Mouse (Mus musculus) heart, embryonic 13.5 days (tissue): ENCODE measurements at regions not wholly inside any gene's neighbourhood (a gene's known extent, or its start where the extent isn't known, plus 50 kb on each side); places are given as distances from the start of the nearest gene placed in this dataset.

Experiments used
- ATAC-seq: fragments of 200-750 bp; cut with Nextera tagmentation; 2 replicates; pipeline ENCODE4 v1.8.0; 2017; ENCODE audit warnings: moderate TSS enrichment; ENCODE audit not compliant: insufficient number of reproducible peaks, low FRiP score, low TSS enrichment; ENCODE audit errors: extremely low read depth
- H3K27ac ChIP-seq: fragments of 300-500 bp; sonication (generic); replicated peaks from 2 replicates; pipeline ENCODE4 v1.5.1; 2015; ENCODE audit warnings: moderate library complexity, mild to moderate bottlenecking, inconsistent platforms
- H3K27me3 ChIP-seq: fragments of 300-500 bp; sonication (generic); replicated peaks from 2 replicates; pipeline ENCODE4 v1.6.1; 2015; ENCODE audit warnings: mild to moderate bottlenecking, inconsistent platforms
- H3K36me3 ChIP-seq: fragments of 300-500 bp; sonication (generic); 2 replicates; pipeline ENCODE4 v1.6.1; 2015; ENCODE audit warnings: mild to moderate bottlenecking, inconsistent platforms
- H3K4me1 ChIP-seq: fragments of 300-500 bp; sonication (generic); 2 replicates; pipeline ENCODE4 v1.6.1; 2015; ENCODE audit warnings: inconsistent platforms
- H3K4me2 ChIP-seq: fragments of 300-500 bp; sonication (generic); 2 replicates; pipeline ENCODE4 v1.6.1; 2015; ENCODE audit warnings: inconsistent platforms, mild to moderate bottlenecking, moderate library complexity
- H3K4me3 ChIP-seq: fragments of 300-500 bp; sonication (generic); 2 replicates; pipeline ENCODE4 v1.5.1; 2015; ENCODE audit warnings: moderate library complexity, mild to moderate bottlenecking, inconsistent platforms
- H3K9ac ChIP-seq: fragments of 300-500 bp; sonication (generic); 2 replicates; pipeline ENCODE4 v1.6.1; 2015; ENCODE audit warnings: inconsistent platforms, mild to moderate bottlenecking, moderate library complexity
- H3K9me3 ChIP-seq: fragments of 300-500 bp; sonication (generic); 2 replicates; pipeline ENCODE4 v1.6.1; 2016; ENCODE audit warnings: inconsistent platforms
- WGBS: fragments of 180-500 bp; shearing (Covaris S2); methylation state at CpG from one replicate; pipeline ENCODE4 v1.1.7; 2015; ENCODE audit warnings: mixed read lengths; 5-methylcytosine and 5-hydroxymethylcytosine counted together

GRCm38 (mm10) chr13:90781974-90782373, 123.2 kb downstream of the Atp6ap1l start:
- Histone ChIP-seq H3K36me3 (no peaks in the 10 kb centered on the region), H3K4me2 (no peak overlapping the region), H3K9me3 (no peaks in the 10 kb centered on the region), H3K4me1 (0 out of 2 replicates have a peak, but pooled peaks cover 5% of the 10 kb centered on the region), H3K27ac (peak overlapping the region; percentile 58), H3K4me3 (no peak overlapping the region), H3K9ac (no peak overlapping the region), H3K27me3 (no peaks in the 10 kb centered on the region)
- WGBS, result 61% methylated on average over 2 of the region's 2 CpGs
- ATAC-seq, result no peak

DNA sequence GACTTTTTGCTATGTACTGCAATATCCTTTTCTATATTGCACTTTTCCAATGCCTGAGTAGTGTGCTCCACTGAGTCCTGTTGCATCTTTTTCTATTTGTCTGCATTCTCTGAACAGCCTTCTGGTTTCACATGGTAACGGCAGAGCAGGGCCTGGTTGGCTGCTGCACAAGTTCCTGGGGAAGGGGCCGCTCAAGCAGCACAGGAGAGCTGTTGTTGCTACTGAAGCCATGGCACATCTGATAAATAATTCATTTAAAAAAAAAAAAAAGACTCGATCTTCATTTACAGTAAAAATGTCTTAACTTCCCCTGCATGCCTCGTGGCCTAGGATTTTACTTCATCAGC, 127.2 kb downstream of the Atp6ap1l start:
- H3K9me3 ChIP-seq, result no peaks in the 10 kb centered on the region
- no peak overlapping the region for H3K4me2 ChIP-seq
- 0 out of 2 replicates have a peak, but pooled peaks cover 5% of the 10 kb centered on the region for H3K4me1 ChIP-seq
- no peak overlapping the region for H3K9ac ChIP-seq
- H3K27me3 ChIP-seq, result no peaks in the 10 kb centered on the region
- no peak for ATAC-seq
- WGBS, result 73% methylated on average over 4 of the region's 4 CpGs
- no peak overlapping the region for H3K27ac ChIP-seq
- no peaks in the 10 kb centered on the region for H3K36me3 ChIP-seq
- H3K4me3 ChIP-seq, result no peak overlapping the region

DNA sequence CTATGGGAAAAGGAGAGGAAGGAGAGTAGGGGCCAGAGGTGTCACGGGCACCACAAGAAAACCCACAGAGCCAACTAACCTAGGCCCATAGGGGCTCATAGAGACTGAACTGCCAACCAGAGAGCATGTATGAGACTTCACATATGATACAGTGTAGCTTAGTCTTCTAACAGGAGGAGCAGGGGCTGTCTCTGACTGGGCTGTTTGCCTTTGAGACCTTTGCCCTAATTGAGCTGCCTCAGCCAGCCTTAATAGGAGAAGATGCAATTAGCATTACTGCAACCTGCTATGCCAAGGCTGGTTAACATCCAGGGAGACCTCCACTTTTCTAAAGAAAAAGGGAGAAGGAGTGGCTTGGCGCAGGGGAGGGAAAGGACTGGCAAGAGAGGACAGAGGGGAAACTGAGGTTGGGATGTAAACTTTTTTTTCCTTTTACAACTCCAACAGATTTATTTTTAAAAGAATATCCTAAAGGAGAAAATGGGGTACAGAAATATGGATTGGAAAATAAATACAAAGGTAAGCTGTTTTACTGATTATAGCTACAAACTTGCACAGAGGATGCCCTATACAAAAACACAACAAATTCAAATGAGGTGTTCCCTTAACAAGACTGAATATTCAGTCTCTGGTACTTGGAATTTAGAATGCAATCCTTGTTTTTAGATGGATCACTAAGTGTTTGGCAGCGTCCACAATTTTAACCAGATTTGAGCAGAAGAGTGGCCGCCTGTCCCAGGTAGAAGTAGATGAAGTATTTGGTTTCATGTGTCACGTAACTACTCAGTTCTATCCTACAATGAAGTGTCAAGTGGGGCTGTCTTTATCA, 127.8 kb downstream of the Atp6ap1l start:
- no peak for ATAC-seq
- H3K9me3 ChIP-seq, result no peaks in the 10 kb centered on the region
- no peaks in the 10 kb centered on the region for H3K27me3 ChIP-seq
- no peak overlapping the region for H3K9ac ChIP-seq
- no peaks in the 10 kb centered on the region for H3K4me1 ChIP-seq
- H3K36me3 ChIP-seq, result no peaks in the 10 kb centered on the region
- H3K27ac ChIP-seq, result no peak overlapping the region
- no peak overlapping the region for H3K4me2 ChIP-seq
- H3K4me3 ChIP-seq, result no peak overlapping the region
- WGBS, result 83% methylated on average over 5 of the region's 5 CpGs

GRCm38 (mm10) chr13:90762154-90762553, 143.0 kb downstream of the Atp6ap1l start:
- ATAC-seq, result no peak
- no peak overlapping the region; the same call in 1 of the 2 replicates for H3K27ac ChIP-seq
- H3K9me3 ChIP-seq, result no peaks in the 10 kb centered on the region
- H3K4me1 ChIP-seq, result peaks cover 8% of the 10 kb centered on the region
- no peaks in the 10 kb centered on the region for H3K36me3 ChIP-seq
- H3K27me3 ChIP-seq, result no peaks in the 10 kb centered on the region
- no peak overlapping the region for H3K4me3 ChIP-seq
- H3K9ac ChIP-seq, result no peak overlapping the region
- 53% methylated on average over 2 of the region's 2 CpGs for WGBS
- no peak overlapping the region for H3K4me2 ChIP-seq

DNA sequence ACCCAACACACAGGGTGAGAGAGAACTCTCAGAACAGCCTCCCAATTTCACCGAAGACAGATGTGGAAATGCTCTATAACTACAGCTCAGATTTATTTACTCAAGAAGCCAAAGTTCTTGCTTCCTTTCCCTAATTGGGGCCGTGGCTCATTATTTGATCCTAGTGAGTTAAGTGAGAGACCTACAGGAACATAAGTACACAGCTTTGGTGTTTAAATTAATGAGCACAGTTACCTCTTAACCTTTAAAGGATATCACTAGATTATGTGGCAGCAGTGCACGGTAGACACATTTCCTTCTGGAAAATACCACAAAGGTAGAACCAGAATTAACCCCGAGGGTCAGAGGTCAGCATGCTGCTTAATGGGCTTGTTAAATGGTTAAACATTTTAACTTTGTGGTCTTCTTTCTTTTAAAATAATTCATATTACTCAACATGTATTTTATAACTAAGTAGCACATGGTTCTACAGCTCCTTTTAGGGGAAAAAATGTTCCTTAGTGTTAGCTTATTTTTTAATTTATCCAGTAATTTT, 144.6 kb downstream of the Atp6ap1l start:
- no peak for ATAC-seq
- no peak overlapping the region for H3K9ac ChIP-seq
- H3K36me3 ChIP-seq, result no peaks in the 10 kb centered on the region
- H3K27me3 ChIP-seq, result no peaks in the 10 kb centered on the region
- no peaks in the 10 kb centered on the region for H3K9me3 ChIP-seq
- H3K4me3 ChIP-seq, result no peak overlapping the region
- no peak overlapping the region for H3K27ac ChIP-seq
- no peak overlapping the region for H3K4me2 ChIP-seq
- peaks cover 8% of the 10 kb centered on the region for H3K4me1 ChIP-seq
- WGBS, result 68% methylated on average over 4 of the region's 4 CpGs

DNA sequence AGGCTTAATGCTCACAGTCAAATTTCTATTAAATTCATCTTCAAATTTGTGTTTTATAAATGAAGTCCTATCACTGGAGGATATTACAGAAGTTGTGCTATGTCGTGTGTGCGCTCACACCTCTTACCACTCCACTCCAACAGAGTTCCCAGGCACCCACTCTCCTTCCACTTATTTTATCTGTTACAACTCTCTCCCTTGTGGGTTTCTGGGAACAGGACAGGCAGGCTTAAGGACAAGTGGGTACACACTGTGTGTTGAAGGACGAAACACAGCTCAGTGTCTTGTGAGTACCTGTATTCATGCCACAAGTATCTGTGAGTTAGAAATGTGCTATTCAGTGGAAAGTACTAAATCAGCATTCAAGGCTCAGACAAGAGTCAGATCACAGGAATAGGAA, 150.7 kb downstream of the Atp6ap1l start:
- ATAC-seq, result no peak
- 0 out of 2 replicates have a peak overlapping the region, but pooled peaks have one; percentile 24 for H3K9ac ChIP-seq
- no peaks in the 10 kb centered on the region for H3K27me3 ChIP-seq
- peaks cover 20% of the 10 kb centered on the region for H3K4me1 ChIP-seq
- WGBS, result 43% methylated on average over 3 of the region's 3 CpGs
- no peak overlapping the region for H3K4me2 ChIP-seq
- H3K36me3 ChIP-seq, result no peaks in the 10 kb centered on the region
- 0 out of 2 replicates have a peak overlapping the region, but pooled peaks have one; percentile 20 for H3K27ac ChIP-seq
- H3K4me3 ChIP-seq, result no peak overlapping the region
- no peaks in the 10 kb centered on the region for H3K9me3 ChIP-seq

GRCm38 (mm10) chr13:90749741-90750140, 155.4 kb downstream of the Atp6ap1l start:
- H3K4me3 ChIP-seq, result no peak overlapping the region
- no peak overlapping the region for H3K4me2 ChIP-seq
- H3K4me1 ChIP-seq, result peaks cover 43% of the 10 kb centered on the region
- H3K9me3 ChIP-seq, result no peaks in the 10 kb centered on the region
- H3K36me3 ChIP-seq, result no peaks in the 10 kb centered on the region
- H3K27me3 ChIP-seq, result no peaks in the 10 kb centered on the region
- H3K27ac ChIP-seq, result no peak overlapping the region
- no peak overlapping the region for H3K9ac ChIP-seq
- WGBS, result 54% methylated on average over 1 of the region's 1 CpGs
- ATAC-seq, result no peak

DNA sequence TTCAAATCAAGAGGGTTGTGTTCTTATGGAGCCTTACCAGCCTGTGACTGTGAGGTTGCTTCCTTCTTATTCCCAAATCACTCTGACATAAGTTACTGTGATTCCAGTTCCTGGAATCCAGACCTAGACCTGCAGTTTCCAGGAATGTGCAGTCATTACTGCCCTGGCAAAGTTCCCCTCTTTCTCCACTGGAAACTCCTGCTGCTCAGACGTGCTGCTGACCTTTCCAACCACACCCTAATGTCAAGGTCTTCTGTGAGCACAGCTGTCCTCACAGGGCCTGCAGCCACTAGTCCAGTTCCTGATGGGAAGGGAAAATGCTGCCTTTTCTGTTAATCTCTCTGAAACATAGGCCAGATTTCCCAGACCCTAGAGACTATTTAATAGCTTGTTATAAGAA, 160.1 kb downstream of the Atp6ap1l start:
- 7% methylated on average over 1 of the region's 1 CpGs for WGBS
- Histone ChIP-seq H3K9me3 (no peaks in the 10 kb centered on the region), H3K36me3 (no peaks in the 10 kb centered on the region), H3K9ac (no peak overlapping the region), H3K4me2 (no peak overlapping the region), H3K4me1 (peaks cover 33% of the 10 kb centered on the region), H3K27me3 (no peaks in the 10 kb centered on the region), H3K4me3 (no peak overlapping the region), H3K27ac (peak overlapping the region; percentile 69)
- no peak for ATAC-seq

DNA sequence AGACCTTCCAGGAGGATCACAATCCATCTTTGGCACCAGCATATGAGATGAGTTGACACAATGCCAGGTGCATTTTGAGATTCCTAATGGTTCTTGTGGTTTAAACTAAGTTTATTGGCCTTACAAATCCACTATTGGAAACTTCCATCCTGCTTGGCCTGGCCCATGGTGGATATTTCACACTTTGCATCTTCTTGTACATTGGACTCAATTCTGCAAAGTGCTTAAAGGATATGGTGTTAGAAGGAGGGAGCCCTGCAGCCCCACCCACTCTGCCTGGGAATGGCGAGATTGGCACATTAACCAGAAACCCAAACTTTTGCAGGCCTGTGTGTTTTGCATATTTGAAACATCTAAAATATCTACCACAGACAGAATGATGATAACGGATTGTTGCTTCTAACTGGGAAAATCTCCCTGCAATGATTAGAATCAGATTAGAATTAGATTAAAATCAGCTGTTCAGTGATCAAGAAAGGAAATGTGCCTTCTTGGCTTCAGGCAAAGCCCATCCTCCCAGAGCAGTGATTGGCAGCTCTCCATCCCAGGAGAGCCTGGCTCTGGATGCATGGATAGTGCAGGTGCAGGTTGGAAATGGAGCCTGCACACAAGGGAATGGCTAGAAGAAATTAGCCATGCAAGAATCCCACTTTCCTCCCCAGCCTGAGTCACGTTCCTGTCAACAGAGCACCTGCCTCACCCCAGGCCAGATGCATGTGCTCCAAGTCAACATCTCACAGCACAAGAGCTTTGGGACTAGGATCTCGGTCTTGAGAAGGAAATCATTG, 162.3 kb downstream of the Atp6ap1l start:
- peaks cover 34% of the 10 kb centered on the region for H3K4me1 ChIP-seq
- H3K4me3 ChIP-seq, result no peak overlapping the region
- WGBS, result 66% methylated on average over 4 of the region's 4 CpGs
- no peak overlapping the region for H3K4me2 ChIP-seq
- no peaks in the 10 kb centered on the region for H3K9me3 ChIP-seq
- ATAC-seq, result no peak
- H3K36me3 ChIP-seq, result no peaks in the 10 kb centered on the region
- H3K9ac ChIP-seq, result no peak overlapping the region
- H3K27ac ChIP-seq, result no peak overlapping the region
- no peaks in the 10 kb centered on the region for H3K27me3 ChIP-seq

GRCm38 (mm10) chr13:90739797-90740196, 165.4 kb downstream of the Atp6ap1l start:
- ATAC-seq, result no peak
- Histone ChIP-seq H3K4me3 (no peak overlapping the region), H3K9ac (no peak overlapping the region), H3K9me3 (no peaks in the 10 kb centered on the region), H3K36me3 (no peaks in the 10 kb centered on the region), H3K4me1 (peaks cover 13% of the 10 kb centered on the region), H3K27me3 (no peaks in the 10 kb centered on the region), H3K27ac (no peak overlapping the region), H3K4me2 (no peak overlapping the region)
- WGBS, result 86% methylated on average over 1 of the region's 1 CpGs

DNA sequence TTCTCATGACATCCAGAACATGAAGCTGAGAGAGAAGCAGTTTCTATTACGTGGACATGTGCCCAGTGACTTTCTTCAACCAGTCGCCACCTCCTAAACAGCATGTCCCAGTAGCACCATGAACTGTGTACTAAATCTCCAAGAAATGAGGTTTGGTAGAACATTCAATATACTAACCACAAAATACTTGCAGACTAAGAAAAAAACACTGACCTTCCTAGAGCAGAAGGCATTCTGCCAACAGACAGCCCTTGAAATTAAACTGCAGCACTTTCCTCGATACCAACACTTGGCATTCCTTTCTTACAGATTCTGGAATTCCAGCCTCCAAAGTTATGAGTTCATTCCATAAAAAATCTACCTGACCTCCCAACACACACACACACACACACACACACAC, 166.6 kb downstream of the Atp6ap1l start:
- H3K4me2 ChIP-seq, result no peak overlapping the region
- H3K36me3 ChIP-seq, result no peaks in the 10 kb centered on the region
- no peaks in the 10 kb centered on the region for H3K27me3 ChIP-seq
- H3K4me1 ChIP-seq, result peaks cover 11% of the 10 kb centered on the region
- WGBS, result 54% methylated on average over 3 of the region's 3 CpGs
- peak overlapping the region; percentile 67 for H3K27ac ChIP-seq
- H3K9ac ChIP-seq, result no peak overlapping the region
- H3K4me3 ChIP-seq, result no peak overlapping the region
- no peaks in the 10 kb centered on the region for H3K9me3 ChIP-seq
- no peak for ATAC-seq
